Mouse (Mus musculus) right cerebral cortex, adult 18-20 months (tissue): ENCODE results near the gene Kcnq1.

Experiments used
- DNase-seq: peaks from one replicate; pipeline ENCODE4 v3.0.0; 2022; ENCODE audit warnings: mixed read lengths

Kcnq1 gene

GRCm38 (mm10) chr7:143094592-143095553 lies 11.3 kb upstream of the Kcnq1 start, which contains the start of gene Trpm5:
Gene Trpm5 (minus strand): TSS chr7:143094642.
- peak; percentile 14 for DNase-seq

GRCm38 (mm10) chr7:143095554-143095907 lies 10.6 kb upstream of the Kcnq1 start:
- no peak for DNase-seq

- DNase-seq: peak; percentile 35
Observed at GRCm38 (mm10) chr7:143100759-143101158, 5.4 kb upstream of the Kcnq1 start.

- DNase-seq: no peak
Observed at GRCm38 (mm10) chr7:143105258-143105897, 784 bp upstream of the Kcnq1 start.

GRCm38 (mm10) chr7:143106672-143107465 lies 707 bp downstream of the Kcnq1 start:
- DNase-seq: no peak

- no peak for DNase-seq
Observed at GRCm38 (mm10) chr7:143108200-143108599, 2.0 kb downstream of the Kcnq1 start.

GRCm38 (mm10) chr7:143108996-143109660 lies 3.0 kb downstream of the Kcnq1 start:
- DNase-seq: no peak

GRCm38 (mm10) chr7:143109696-143110095 lies 3.5 kb downstream of the Kcnq1 start:
- DNase-seq: no peak

GRCm38 (mm10) chr7:143110803-143111202 lies 4.6 kb downstream of the Kcnq1 start:
- no peak for DNase-seq

- DNase-seq: no peak
Observed at GRCm38 (mm10) chr7:143111719-143112118, 5.6 kb downstream of the Kcnq1 start.

GRCm38 (mm10) chr7:143112395-143112794 lies 6.2 kb downstream of the Kcnq1 start:
- no peak for DNase-seq

GRCm38 (mm10) chr7:143114773-143115172 lies 8.6 kb downstream of the Kcnq1 start:
- no peak for DNase-seq

- DNase-seq: no peak
Observed at GRCm38 (mm10) chr7:143116521-143116920, 10.4 kb downstream of the Kcnq1 start.

GRCm38 (mm10) chr7:143119407-143119806 lies 13.2 kb downstream of the Kcnq1 start:
- DNase-seq: no peak

- DNase-seq: no peak
Observed at GRCm38 (mm10) chr7:143119826-143120225, 13.7 kb downstream of the Kcnq1 start.

- no peak for DNase-seq
Observed at GRCm38 (mm10) chr7:143122191-143122590, 16.0 kb downstream of the Kcnq1 start.

GRCm38 (mm10) chr7:143123876-143124669 lies 17.9 kb downstream of the Kcnq1 start:
- no peak for DNase-seq

GRCm38 (mm10) chr7:143124902-143125301 lies 18.7 kb downstream of the Kcnq1 start:
- DNase-seq: no peak

GRCm38 (mm10) chr7:143132815-143133214 lies 26.7 kb downstream of the Kcnq1 start:
- no peak for DNase-seq

GRCm38 (mm10) chr7:143136125-143136524 lies 30.0 kb downstream of the Kcnq1 start:
- DNase-seq: no peak

GRCm38 (mm10) chr7:143136561-143136960 lies 30.4 kb downstream of the Kcnq1 start:
- no peak for DNase-seq

GRCm38 (mm10) chr7:143138789-143139188 lies 32.6 kb downstream of the Kcnq1 start:
- peak; percentile 25 for DNase-seq
